Mouse (Mus musculus) E14TG2a.4 (cell line): ENCODE data around the gene Gmeb1.

Experiments
- H3K27me3 ChIP-seq: 2 replicates; pipeline ENCODE4 v1.6.1; 2014; ENCODE audit warnings: low read length, control low read depth; ENCODE audit not compliant: insufficient read depth
- H3K36me3 ChIP-seq: 2 replicates; pipeline ENCODE4 v1.6.1; 2014; ENCODE audit warnings: low read length, control low read depth; ENCODE audit not compliant: insufficient read depth
- H3K4me1 ChIP-seq: replicated peaks from 2 replicates; pipeline ENCODE4 v1.6.1; 2014; ENCODE audit warnings: low read depth, low read length, control low read depth
- H3K4me3 ChIP-seq: replicated peaks from 2 replicates; pipeline ENCODE4 v1.5.1; 2014; ENCODE audit warnings: mild to moderate bottlenecking, low read length
- H3K9me3 ChIP-seq: 2 replicates; pipeline ENCODE4 v1.6.1; 2014; ENCODE audit warnings: low read length, control low read depth
- CTCF ChIP-seq: conservative IDR thresholded peaks from 2 replicates; pipeline ENCODE4 v1.5.1; 2014; ENCODE audit warnings: low read length
- NANOG ChIP-seq: IDR thresholded peaks from 2 replicates; pipeline ENCODE4 v1.6.1; 2014; ENCODE audit warnings: borderline replicate concordance, low read length, mixed read lengths
- POU5F1 ChIP-seq: IDR thresholded peaks from 2 replicates; pipeline ENCODE4 v1.6.1; 2014; ENCODE audit warnings: low read length, borderline replicate concordance

Gmeb1 gene

GRCm38 (mm10) chr4:132275949-132276348, 14.5 kb upstream of the Gmeb1 start:
- H3K27me3 ChIP-seq: no peaks in the 10 kb centered on the region
- no peaks in the 10 kb centered on the region for H3K9me3 ChIP-seq
- H3K4me3 ChIP-seq: no peak overlapping the region
- H3K4me1 ChIP-seq: peaks cover 28% of the 10 kb centered on the region
- TF ChIP-seq CTCF (0 out of 2 replicates have a peak, but pooled peaks have one; percentile 2), POU5F1 (no peak), NANOG (no peak)
- H3K36me3 ChIP-seq: peaks cover 25% of the 10 kb centered on the region

GRCm38 (mm10) chr4:132274156-132274862, 12.9 kb upstream of the Gmeb1 start, which contains the start of gene Taf12:
Gene Taf12, plus strand, starts transcription at chr4:132274375.
- peak within 1 kb of the TSS; percentile 97 for H3K4me3 ChIP-seq

DNA sequence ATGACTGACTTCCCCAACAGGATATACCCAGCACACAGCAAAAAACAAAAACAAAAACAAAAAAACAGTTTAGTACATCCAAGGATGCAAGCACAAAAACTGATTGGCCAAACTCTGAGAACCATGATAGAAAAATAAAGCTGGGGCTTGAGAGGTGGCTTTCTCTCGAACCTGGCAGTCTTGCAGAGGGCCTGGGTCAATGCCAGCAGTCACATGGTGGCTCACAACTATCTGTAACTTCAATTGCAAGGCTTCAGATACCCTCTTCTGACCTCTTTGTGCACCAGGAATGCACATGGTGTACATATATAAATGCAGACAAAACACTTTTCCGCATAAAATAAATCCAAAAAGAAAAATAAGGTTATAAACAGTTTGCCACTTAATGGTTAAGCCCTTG, 11.8 kb upstream of the Gmeb1 start:
- Histone ChIP-seq H3K36me3 (peaks cover 9% of the 10 kb centered on the region), H3K4me1 (peaks cover 37% of the 10 kb centered on the region), H3K27me3 (no peaks in the 10 kb centered on the region), H3K9me3 (no peaks in the 10 kb centered on the region), H3K4me3 (peak overlapping the region; percentile 97)
- TF ChIP-seq CTCF (no peak), NANOG (no peak), POU5F1 (no peak)

More at GRCm38 (mm10) chr4:132274156-132274862, 12.9 kb upstream of the Gmeb1 start, which contains the start of gene Taf12:
- H3K27me3 ChIP-seq: no peaks in the 10 kb centered on the region
- no peaks in the 10 kb centered on the region for H3K9me3 ChIP-seq
- TF ChIP-seq CTCF: no peak
- TF ChIP-seq NANOG: no peak
- TF ChIP-seq POU5F1: no peak
- peaks cover 16% of the 10 kb centered on the region for H3K36me3 ChIP-seq
- H3K4me1 ChIP-seq: peaks cover 35% of the 10 kb centered on the region

DNA sequence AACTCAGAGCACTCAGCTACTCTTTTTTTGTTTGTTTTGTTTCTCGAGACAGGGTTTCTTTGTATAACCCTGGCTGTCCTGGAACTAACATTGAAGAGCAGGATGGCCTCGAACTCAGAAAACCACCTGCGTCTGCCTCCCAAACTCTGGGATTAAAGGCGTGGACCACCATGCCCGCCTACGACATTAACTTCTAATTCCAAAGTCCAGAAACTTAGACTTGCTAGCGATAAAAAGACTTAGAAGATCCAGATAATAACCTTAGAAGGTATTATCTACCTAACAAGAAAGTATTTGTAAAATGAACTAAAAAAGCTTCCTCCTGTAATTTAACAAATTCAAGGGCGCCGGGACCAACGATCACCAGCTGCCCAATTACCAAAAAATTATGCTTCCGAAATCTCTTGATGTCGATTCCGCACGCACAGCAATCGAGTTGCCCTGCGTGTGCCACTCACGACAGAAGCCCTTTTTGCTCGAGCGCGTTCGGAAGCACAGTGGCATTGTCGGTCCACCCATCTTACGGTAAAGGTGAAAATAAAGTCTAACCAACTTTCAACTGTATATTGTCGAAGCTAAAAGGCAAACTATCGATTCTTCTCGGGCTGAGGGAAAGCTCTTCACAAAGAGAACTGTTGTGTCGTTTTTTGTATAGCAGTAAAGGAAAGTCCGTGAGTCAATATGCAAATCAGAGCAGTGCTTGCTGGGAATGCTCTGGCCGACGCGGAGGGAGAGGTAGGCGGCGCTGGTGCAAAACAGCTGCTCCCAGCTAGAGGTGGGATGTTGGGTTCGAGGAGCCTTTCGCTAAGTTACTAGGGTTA, 8.5 kb upstream of the Gmeb1 start:
- Histone ChIP-seq H3K27me3 (no peaks in the 10 kb centered on the region), H3K4me1 (peaks cover 34% of the 10 kb centered on the region), H3K36me3 (0 out of 2 replicates have a peak, but pooled peaks cover 4% of the 10 kb centered on the region), H3K9me3 (peaks cover 5% of the 10 kb centered on the region; the same call in 1 of the 2 replicates), H3K4me3 (peak overlapping the region; percentile 53)
- no peak for TF ChIP-seq CTCF
- TF ChIP-seq POU5F1: no peak
- TF ChIP-seq NANOG: no peak

- H3K27me3 ChIP-seq: no peaks in the 10 kb centered on the region
- no peak overlapping the region for H3K4me3 ChIP-seq
- H3K36me3 ChIP-seq: 0 out of 2 replicates have a peak, but pooled peaks cover 4% of the 10 kb centered on the region
- peaks cover 34% of the 10 kb centered on the region for H3K4me1 ChIP-seq
- H3K9me3 ChIP-seq: peaks cover 5% of the 10 kb centered on the region; the same call in 1 of the 2 replicates
- TF ChIP-seq NANOG (no peak), POU5F1 (no peak), CTCF (no peak)
Observed at GRCm38 (mm10) chr4:132268871-132269739, 7.7 kb upstream of the Gmeb1 start.

DNA sequence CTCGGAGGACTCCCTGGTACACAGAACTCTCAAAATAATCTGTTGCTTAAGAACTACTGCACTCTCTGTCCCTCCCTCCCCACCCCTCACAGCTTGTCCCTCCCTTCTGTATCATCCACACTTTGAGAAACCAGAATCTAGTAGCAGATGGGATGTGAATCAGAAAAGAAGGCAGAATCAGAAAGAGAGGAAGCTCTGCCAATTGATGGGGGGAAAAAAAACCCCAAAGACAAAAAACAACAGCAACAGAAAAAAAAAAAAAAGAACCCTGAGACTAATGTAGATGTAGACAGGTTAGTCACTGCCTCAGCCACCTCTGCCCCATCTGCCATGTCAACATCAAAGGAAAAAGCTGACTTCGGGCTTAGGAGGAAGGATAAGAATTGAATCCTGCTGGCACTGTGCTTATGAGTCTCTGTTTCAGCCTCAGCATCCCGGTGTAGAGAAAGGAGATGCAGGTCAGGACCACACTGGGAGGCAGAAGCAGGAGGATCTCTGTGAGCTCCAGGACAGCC, 5.5 kb upstream of the Gmeb1 start:
- Histone ChIP-seq H3K27me3 (no peaks in the 10 kb centered on the region), H3K4me3 (no peak overlapping the region), H3K36me3 (0 out of 2 replicates have a peak, but pooled peaks cover 4% of the 10 kb centered on the region), H3K4me1 (peaks cover 36% of the 10 kb centered on the region), H3K9me3 (peaks cover 5% of the 10 kb centered on the region; the same call in 1 of the 2 replicates)
- no peak for TF ChIP-seq CTCF
- no peak for TF ChIP-seq POU5F1
- TF ChIP-seq NANOG: no peak

- H3K9me3 ChIP-seq: peaks cover 5% of the 10 kb centered on the region; the same call in 1 of the 2 replicates
- peaks cover 44% of the 10 kb centered on the region for H3K4me1 ChIP-seq
- H3K27me3 ChIP-seq: no peaks in the 10 kb centered on the region
- H3K4me3 ChIP-seq: no peak overlapping the region
- no peaks in the 10 kb centered on the region for H3K36me3 ChIP-seq
- no peak for TF ChIP-seq NANOG
- no peak for TF ChIP-seq CTCF
- no peak for TF ChIP-seq POU5F1
Observed at GRCm38 (mm10) chr4:132263313-132263712, 1.9 kb upstream of the Gmeb1 start.
